Mouse (Mus musculus) lung, adult 10 weeks (tissue): Measurements from ENCODE around the gene Zfp943. TPM values are rescaled to one million over a fixed set of nuclear protein-coding genes. Genes with fewer than 3 reads are reported as not detected.

Experiments used
- polyA plus RNA-seq: library from polyadenylated mRNA; stranded (reverse); fragments of 350-450 nt; fragmentation: Illumina TruSeq; extraction: RNeasy Lipid Tissue Mini Kit (QIAGEN cat#74804); gene quantifications from one replicate; pipeline ENCODE4 v1.2.3, GENCODE M21; 2014; ENCODE audit warnings: low read depth, low replicate concordance; ENCODE audit not compliant: insufficient read depth

Gene Zfp943
- polyA plus RNA-seq = 10.0 TPM

DNA sequence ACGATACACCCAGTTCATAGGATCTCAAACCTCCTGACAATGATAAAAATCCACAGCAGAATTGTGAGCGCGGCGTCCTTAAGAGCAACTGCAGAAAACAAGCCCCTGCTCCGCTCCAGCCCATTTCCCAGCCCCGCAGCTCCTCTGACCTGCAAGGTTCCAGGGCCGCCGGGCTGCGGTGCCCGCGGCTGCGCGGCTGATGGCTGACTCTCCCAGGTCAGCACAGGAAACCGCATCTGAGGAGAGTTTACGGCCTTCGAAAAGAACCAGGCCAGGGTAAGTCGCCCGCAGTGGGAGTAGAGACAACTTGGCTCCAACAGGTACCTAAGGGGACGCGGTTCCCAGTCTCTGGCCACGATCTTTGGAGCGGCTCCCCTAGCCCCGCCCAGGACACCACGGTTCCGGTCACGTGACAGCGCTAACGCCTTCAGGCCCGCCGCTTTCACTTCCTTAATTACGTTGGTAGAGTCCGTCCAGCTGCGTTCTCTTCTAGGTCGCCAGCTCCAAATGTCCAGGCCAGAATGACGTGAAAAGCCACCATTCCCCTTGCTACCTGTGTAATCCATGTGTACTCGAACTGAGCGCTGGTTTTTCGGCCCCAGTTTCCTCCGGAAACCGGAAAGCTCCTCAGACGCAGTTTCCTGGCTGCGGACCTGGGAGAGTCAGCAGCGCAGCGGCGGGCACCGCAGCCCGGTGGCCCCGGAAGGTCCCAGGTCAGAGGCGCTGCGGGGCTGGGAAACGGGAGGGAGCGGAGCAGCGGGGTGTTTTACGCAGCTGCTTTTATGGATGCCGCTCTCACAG lies at the start of gene Zfp943, which contains the start of gene Zfp942:
Gene Zfp943 (plus strand): TSS at position 446 of the 801 bp plus-strand sequence.
Gene Zfp942 (minus strand): TSS at position 358 of the 801 bp plus-strand sequence.

Other genes starting within 250 kb of the Zfp943 start
- gene Zfp229, start 231.8 kb upstream of the Zfp943 start, polyA plus RNA-seq = 2.6 TPM
- gene Zfp820, start 116.8 kb upstream of the Zfp943 start, polyA plus RNA-seq = 1.7 TPM
- gene Zfp995, start 52.6 kb upstream of the Zfp943 start, polyA plus RNA-seq = 2.5 TPM
- 5.5 TPM for gene Zfp942, start 88 bp upstream of the Zfp943 start, polyA plus RNA-seq
- 0.86 TPM for gene Zfp947, start 203.6 kb downstream of the Zfp943 start, polyA plus RNA-seq